Mouse (Mus musculus) heart, embryonic 12.5 days (tissue): Measurements from ENCODE around the gene Mgam. TPM values are rescaled to one million over a fixed set of nuclear protein-coding genes. Genes with fewer than 3 reads are reported as not detected.
"Not testable (repeated sequence)": the region's sequence is repeated elsewhere in the genome, so short reads cannot be mapped to it uniquely, and the experiment has no call there.

ENCODE experiments used
- ATAC-seq: fragments of 200-750 bp; cut with Nextera tagmentation; 2 replicates; pipeline ENCODE4 v1.8.0; 2017; ENCODE audit warnings: moderate TSS enrichment, moderate library complexity; ENCODE audit not compliant: insufficient number of reproducible peaks, low FRiP score
- H3K27ac ChIP-seq: fragments of 300-500 bp; sonication (generic); 2 replicates; pipeline ENCODE4 v1.5.1; 2016; ENCODE audit warnings: mild to moderate bottlenecking, moderate library complexity; ENCODE audit not compliant: poor library complexity, severe bottlenecking
- H3K27me3 ChIP-seq: fragments of 300-500 bp; sonication (generic); replicated peaks from 2 replicates; pipeline ENCODE4 v1.6.1; 2016; ENCODE audit warnings: mild to moderate bottlenecking, moderate library complexity
- H3K36me3 ChIP-seq: fragments of 300-500 bp; sonication (generic); 2 replicates; pipeline ENCODE4 v1.6.1; 2016; ENCODE audit warnings: mild to moderate bottlenecking, moderate library complexity
- H3K4me1 ChIP-seq: fragments of 300-500 bp; sonication (generic); replicated peaks from 2 replicates; pipeline ENCODE4 v1.6.1; 2016; ENCODE audit warnings: mild to moderate bottlenecking
- H3K4me2 ChIP-seq: fragments of 300-500 bp; sonication (generic); 2 replicates; pipeline ENCODE4 v1.6.1; 2016; ENCODE audit warnings: mild to moderate bottlenecking, moderate library complexity
- H3K4me3 ChIP-seq: fragments of 300-500 bp; sonication (generic); 2 replicates; pipeline ENCODE4 v1.5.1; 2016; ENCODE audit warnings: mild to moderate bottlenecking
- H3K9ac ChIP-seq: fragments of 300-500 bp; sonication (generic); 2 replicates; pipeline ENCODE4 v1.6.1; 2016; ENCODE audit warnings: mild to moderate bottlenecking, moderate library complexity
- H3K9me3 ChIP-seq: fragments of 300-500 bp; sonication (generic); replicated peaks from 2 replicates; pipeline ENCODE4 v1.6.1; 2016; ENCODE audit warnings: mild to moderate bottlenecking, moderate library complexity
- WGBS: fragments of 180-500 bp; shearing (Covaris S2); methylation state at CpG from one replicate; pipeline ENCODE4 v1.1.7; 2016; 5-methylcytosine and 5-hydroxymethylcytosine counted together
- polyA plus RNA-seq: library from polyadenylated mRNA; unstranded; fragments of >200 nt; fragmentation: Nextera tagmentation; extraction: Ambion mirVana; gene quantifications from 2 replicates; pipeline ENCODE4 v1.2.1, GENCODE M21; 2016

Gene Mgam
- polyA plus RNA-seq, 1 experiment from 2014 or later, result 0.09 TPM

DNA sequence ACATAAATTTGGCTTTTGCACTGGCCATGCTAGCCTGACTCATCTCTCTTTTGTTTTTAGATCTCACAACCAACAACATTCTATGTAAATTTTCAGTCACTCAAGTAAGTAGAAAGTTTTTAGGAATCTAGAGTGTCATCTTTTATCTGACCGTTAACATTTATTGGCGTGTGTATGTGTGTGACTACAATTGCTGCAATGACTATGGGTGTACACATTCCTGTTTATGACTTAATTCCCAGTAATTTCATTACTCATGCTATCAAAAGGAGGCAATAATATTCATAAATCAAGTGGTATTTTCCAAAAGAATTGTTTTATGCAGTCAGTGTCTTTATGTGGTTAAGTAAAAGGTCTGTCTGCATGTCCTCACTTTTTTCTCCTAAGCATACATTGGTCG is 110.9 kb downstream of the Mgam start:
- Histone ChIP-seq H3K4me3 (no peak overlapping the region), H3K4me1 (no peaks in the 10 kb centered on the region), H3K9me3 (no peaks in the 10 kb centered on the region), H3K9ac (no peak overlapping the region), H3K4me2 (no peak overlapping the region), H3K27me3 (no peaks in the 10 kb centered on the region), H3K27ac (no peak overlapping the region), H3K36me3 (no peaks in the 10 kb centered on the region)
- WGBS, result 83% methylated on average over 3 of the region's 3 CpGs
- ATAC-seq, result no peak

GRCm38 (mm10) chr6:40749030-40749429 is 120.4 kb downstream of the Mgam start:
- H3K27ac ChIP-seq, H3K9me3 ChIP-seq, H3K9ac ChIP-seq, H3K4me3 ChIP-seq, H3K4me2 ChIP-seq, ATAC-seq, H3K36me3 ChIP-seq, H3K4me1 ChIP-seq, H3K27me3 ChIP-seq: not testable (repeated sequence)
- 72% methylated on average over 6 of the region's 6 CpGs for WGBS

- H3K36me3 ChIP-seq, result no peaks in the 10 kb centered on the region
- H3K9ac ChIP-seq, result no peak overlapping the region
- no peaks in the 10 kb centered on the region for H3K9me3 ChIP-seq
- no peaks in the 10 kb centered on the region for H3K4me1 ChIP-seq
- no peak for ATAC-seq
- WGBS, result 75% methylated on average over 1 of the region's 1 CpGs
- H3K4me3 ChIP-seq, result no peak overlapping the region
- H3K27me3 ChIP-seq, result no peaks in the 10 kb centered on the region
- H3K27ac ChIP-seq, result no peak overlapping the region
- no peak overlapping the region for H3K4me2 ChIP-seq
Observed at GRCm38 (mm10) chr6:40755948-40756347, 127.3 kb downstream of the Mgam start.

DNA sequence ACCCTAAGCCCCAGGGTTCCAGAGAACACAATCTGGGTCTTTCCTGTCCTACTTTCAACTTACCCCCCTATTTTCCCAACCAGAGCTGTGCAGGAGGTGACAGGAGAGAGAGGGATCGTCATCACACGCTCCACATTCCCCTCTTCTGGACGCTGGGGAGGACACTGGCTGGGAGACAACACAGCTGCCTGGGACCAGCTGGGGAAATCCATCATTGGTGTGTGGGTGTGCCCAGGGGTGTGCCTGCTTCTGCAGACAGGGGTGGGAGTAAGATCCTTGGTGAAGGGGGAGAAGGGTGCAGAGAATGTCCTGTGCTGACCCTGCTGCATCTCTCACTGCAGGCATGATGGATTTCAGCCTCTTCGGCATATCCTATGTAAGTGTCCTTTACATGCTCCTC is 128.7 kb downstream of the Mgam start:
- ATAC-seq, H3K36me3 ChIP-seq: not testable (repeated sequence)
- 78% methylated on average over 3 of the region's 4 CpGs for WGBS

DNA sequence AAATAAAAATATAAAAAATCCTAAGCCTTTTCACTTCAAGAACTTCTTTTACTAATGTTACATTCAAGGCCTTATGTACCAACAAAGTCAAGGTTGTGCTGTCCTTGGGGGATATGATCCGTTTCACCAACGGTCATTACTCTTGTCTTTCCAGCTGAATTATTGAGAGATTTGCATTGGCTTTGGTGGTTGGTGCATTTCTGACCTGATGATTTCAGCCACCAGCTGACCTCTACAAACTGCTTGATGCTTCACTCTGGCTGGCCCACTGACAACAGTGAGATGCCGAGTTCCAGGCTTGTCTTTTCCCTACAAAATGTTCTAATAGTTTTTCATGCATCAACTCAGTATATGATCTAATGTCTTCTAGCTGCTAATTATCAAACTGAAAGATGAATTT is 146.0 kb downstream of the Mgam start:
- H3K9ac ChIP-seq, result no peak overlapping the region
- no peaks in the 10 kb centered on the region for H3K27me3 ChIP-seq
- ATAC-seq, result no peak
- H3K27ac ChIP-seq, result no peak overlapping the region
- no peaks in the 10 kb centered on the region for H3K9me3 ChIP-seq
- H3K4me1 ChIP-seq, result no peaks in the 10 kb centered on the region
- H3K4me2 ChIP-seq, result no peak overlapping the region
- H3K4me3 ChIP-seq, result no peak overlapping the region
- 81% methylated on average over 3 of the region's 3 CpGs for WGBS
- no peaks in the 10 kb centered on the region for H3K36me3 ChIP-seq

More for the DNA sequence above, 128.7 kb downstream of the Mgam start:
- H3K4me1 ChIP-seq, H3K9me3 ChIP-seq, H3K27ac ChIP-seq, H3K4me3 ChIP-seq, H3K27me3 ChIP-seq, H3K9ac ChIP-seq, H3K4me2 ChIP-seq: not testable (repeated sequence)

DNA sequence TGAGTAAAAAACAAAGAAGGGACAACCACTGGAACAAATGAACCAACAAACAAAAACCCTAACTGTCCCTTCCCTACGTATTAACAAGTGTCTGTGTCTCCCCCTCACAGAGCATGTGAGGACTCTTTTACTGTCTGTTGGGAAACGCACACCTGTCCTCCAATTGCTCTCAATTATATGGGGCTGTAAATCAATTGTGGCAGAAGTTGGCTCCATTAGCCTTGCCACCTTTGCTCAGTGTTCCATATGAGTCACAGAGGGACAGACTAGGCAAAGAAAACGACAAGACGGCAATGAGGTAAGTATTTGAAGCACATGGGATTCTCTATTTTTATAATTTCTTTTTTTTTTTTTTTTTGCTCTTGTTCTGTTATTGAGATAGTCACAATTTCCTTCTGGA is 149.8 kb downstream of the Mgam start:
- H3K9me3 ChIP-seq, result no peaks in the 10 kb centered on the region
- no peak overlapping the region for H3K4me2 ChIP-seq
- ATAC-seq, result no peak
- no peaks in the 10 kb centered on the region for H3K36me3 ChIP-seq
- no peak overlapping the region for H3K27ac ChIP-seq
- H3K4me1 ChIP-seq, result no peaks in the 10 kb centered on the region
- 76% methylated on average over 4 of the region's 4 CpGs for WGBS
- H3K4me3 ChIP-seq, result no peak overlapping the region
- no peak overlapping the region for H3K9ac ChIP-seq
- H3K27me3 ChIP-seq, result no peaks in the 10 kb centered on the region

GRCm38 (mm10) chr6:40783637-40784036 is 155.0 kb downstream of the Mgam start:
- WGBS, result 50% methylated on average over 1 of the region's 1 CpGs
- H3K4me1 ChIP-seq, result no peaks in the 10 kb centered on the region
- no peaks in the 10 kb centered on the region for H3K27me3 ChIP-seq
- H3K9ac ChIP-seq, result no peak overlapping the region
- no peak overlapping the region for H3K4me2 ChIP-seq
- H3K4me3 ChIP-seq, result no peak overlapping the region
- no peaks in the 10 kb centered on the region for H3K36me3 ChIP-seq
- no peak for ATAC-seq
- H3K9me3 ChIP-seq, result no peaks in the 10 kb centered on the region
- H3K27ac ChIP-seq, result no peak overlapping the region

GRCm38 (mm10) chr6:40784378-40784777 is 155.7 kb downstream of the Mgam start:
- H3K27ac ChIP-seq, result no peak overlapping the region
- WGBS, result 83% methylated on average over 3 of the region's 3 CpGs
- no peak overlapping the region for H3K4me3 ChIP-seq
- no peak for ATAC-seq
- H3K36me3 ChIP-seq, result no peaks in the 10 kb centered on the region
- H3K27me3 ChIP-seq, result no peaks in the 10 kb centered on the region
- no peaks in the 10 kb centered on the region for H3K9me3 ChIP-seq
- no peaks in the 10 kb centered on the region for H3K4me1 ChIP-seq
- H3K4me2 ChIP-seq, result no peak overlapping the region
- H3K9ac ChIP-seq, result no peak overlapping the region

GRCm38 (mm10) chr6:40795077-40795812 is 166.6 kb downstream of the Mgam start:
- ATAC-seq, result no peak
- Histone ChIP-seq H3K36me3 (no peaks in the 10 kb centered on the region), H3K4me2 (no peak overlapping the region), H3K4me1 (no peaks in the 10 kb centered on the region), H3K4me3 (no peak overlapping the region), H3K9ac (no peak overlapping the region), H3K9me3 (no peaks in the 10 kb centered on the region; the same call in 1 of the 2 replicates), H3K27me3 (no peaks in the 10 kb centered on the region), H3K27ac (no peak overlapping the region)
- 63% methylated on average over 4 of the region's 4 CpGs for WGBS

DNA sequence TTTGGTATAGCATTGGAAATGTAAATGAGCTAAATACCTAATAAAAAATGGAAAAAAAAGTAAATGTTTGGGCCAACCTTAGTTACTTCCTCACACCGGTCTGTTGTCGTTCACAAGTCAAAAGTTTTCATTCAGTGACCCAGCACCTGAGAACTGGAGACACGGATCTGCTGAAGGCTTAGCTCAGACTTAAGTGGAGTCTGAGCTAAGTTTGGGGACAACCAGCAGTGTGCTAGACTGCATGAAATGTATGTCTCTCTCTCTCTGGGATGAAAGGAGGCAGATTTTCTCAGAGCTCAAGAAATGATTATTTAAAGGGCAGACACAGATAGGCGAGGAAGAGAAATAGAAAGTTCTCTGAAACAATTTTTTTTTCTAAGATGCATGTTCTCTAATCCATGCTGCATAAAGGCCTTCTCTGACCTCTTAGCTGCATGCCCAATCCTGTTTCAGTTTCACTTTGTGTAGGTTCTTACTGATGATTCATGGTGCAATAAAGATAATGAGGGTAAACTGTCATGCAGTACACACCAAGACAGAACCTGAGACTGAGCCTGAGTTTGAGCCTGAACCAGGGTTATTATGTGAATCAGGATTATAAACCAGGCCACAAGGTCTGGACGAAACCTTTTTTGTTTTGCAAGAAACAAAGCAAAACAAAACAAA is 189.7 kb downstream of the Mgam start:
- Histone ChIP-seq H3K4me2 (no peak overlapping the region), H3K9me3 (no peaks in the 10 kb centered on the region), H3K4me1 (no peaks in the 10 kb centered on the region), H3K9ac (no peak overlapping the region), H3K27me3 (no peaks in the 10 kb centered on the region), H3K36me3 (no peaks in the 10 kb centered on the region), H3K4me3 (no peak overlapping the region), H3K27ac (no peak overlapping the region)
- 71% methylated on average over 5 of the region's 5 CpGs for WGBS
- ATAC-seq, result no peak
